In genomic region chr5:139174556-139175547, GRCm38 (mm10) we compare ENCODE assay signal across 7 mouse cellular contexts. TPM values are rescaled to one million over a fixed set of nuclear protein-coding genes. Genes with fewer than 3 reads are reported as not detected.
A peak's percentile ranks its signal among the peaks of the same experiment; 100 is the strongest.
DNase-seq lines count a peak whose midpoint lies in the region; ATAC-seq and TF ChIP-seq lines count a peak whose summit lies in the region.

No protein-coding gene starts in this region.

- no peak overlapping the region for H3K4me3 ChIP-seq in forebrain, embryonic 15.5 days
- H3K4me3 ChIP-seq in intestine, embryonic 15.5 days (replicated peaks): no peak overlapping the region
- H3K4me3 ChIP-seq in lung, postnatal 0 days (ENCODE audit: low read depth, low read length): no peak overlapping the region

- no peaks in the 10 kb centered on the region for H3K9me3 ChIP-seq in forebrain, embryonic 15.5 days
- H3K9me3 ChIP-seq in intestine, embryonic 15.5 days: no peaks in the 10 kb centered on the region
- H3K9me3 ChIP-seq in lung, postnatal 0 days (ENCODE audit: low read length): no peaks in the 10 kb centered on the region

- H3K4me1 ChIP-seq in forebrain, embryonic 15.5 days: peaks cover 17% of the 10 kb centered on the region
- H3K4me1 ChIP-seq in intestine, embryonic 15.5 days (replicated peaks): peaks cover 11% of the 10 kb centered on the region; the same call in 1 of the 2 replicates
- no peaks in the 10 kb centered on the region for H3K4me1 ChIP-seq in lung, postnatal 0 days (ENCODE audit: insufficient read depth, low read depth, low read length)

- TF ChIP-seq EP300 in lung, postnatal 0 days (IDR thresholded peaks at IDR 0.05): no peak; the same call in 1 of the 2 replicates

- TF ChIP-seq CTCF in Patski (IDR thresholded peaks at IDR 0.05): no peak
- TF ChIP-seq CTCF in lung, postnatal 0 days (IDR thresholded peaks at IDR 0.05): no peak

- in situ Hi-C loops in Patski (cut with MboI; ENCODE audit: low pct_unique_long_range_greater_than_20kb): loop anchor here (5.0 kb wide), 3 partner anchors 98 to 328 kb away; no protein-coding TSS in a partner anchor

- DNase-seq in CD4-positive helper T cell, adult 2 months (ENCODE audit: low read depth, low spot score): peak; percentile 62
- DNase-seq in Patski (ENCODE audit: low read depth, low spot score): peak; percentile 56
- peak; percentile 59 for DNase-seq in lung, postnatal 0 days (ENCODE audit: low spot score)
- no peak for DNase-seq in left cerebral cortex, adult 18-20 months (ENCODE audit: low spot score in 2 of 2)
- DNase-seq in right cerebral cortex, postnatal 14 days: no peak

- H3K9ac ChIP-seq in forebrain, embryonic 15.5 days (replicated peaks): no peak overlapping the region
- H3K9ac ChIP-seq in intestine, embryonic 15.5 days: no peak overlapping the region
- H3K9ac ChIP-seq in lung, postnatal 0 days (replicated peaks; ENCODE audit: low read depth): no peak overlapping the region

- H3K27ac ChIP-seq in forebrain, embryonic 15.5 days (replicated peaks): peak overlapping the region; percentile 47
- no peak overlapping the region; the same call in 1 of the 2 replicates for H3K27ac ChIP-seq in intestine, embryonic 15.5 days
- H3K27ac ChIP-seq in lung, postnatal 0 days (ENCODE audit: low read length): 0 out of 2 replicates have a peak overlapping the region, but pooled peaks have one; percentile 20

- POLR2A ChIA-PET in Patski (lab: Charles Lee): interaction anchor here (0.7 to 0.9 kb wide), 2 partner anchors 24 to 26 kb away, joined by 5 to 7 read pairs; partner anchors contain the start of gene Sun1

- H3K4me2 ChIP-seq in forebrain, embryonic 15.5 days (replicated peaks): no peak overlapping the region
- H3K4me2 ChIP-seq in intestine, embryonic 15.5 days (replicated peaks): no peak overlapping the region
- H3K4me2 ChIP-seq in lung, postnatal 0 days (replicated peaks; ENCODE audit: low read depth, low read length): no peak overlapping the region

- no peaks in the 10 kb centered on the region for H3K27me3 ChIP-seq in Patski
- no peaks in the 10 kb centered on the region for H3K27me3 ChIP-seq in forebrain, embryonic 15.5 days
- H3K27me3 ChIP-seq in intestine, embryonic 15.5 days (replicated peaks): no peaks in the 10 kb centered on the region
- no peaks in the 10 kb centered on the region for H3K27me3 ChIP-seq in lung, postnatal 0 days (replicated peaks; ENCODE audit: insufficient read depth, low read length)

- CTCF ChIA-PET in Patski (lab: Charles Lee): no interaction called here

- peaks cover 18% of the 10 kb centered on the region; the same call in 1 of the 2 replicates for H3K36me3 ChIP-seq in forebrain, embryonic 15.5 days
- peaks cover 17% of the 10 kb centered on the region; the same call in 1 of the 2 replicates for H3K36me3 ChIP-seq in intestine, embryonic 15.5 days
- peaks cover 4% of the 10 kb centered on the region for H3K36me3 ChIP-seq in lung, postnatal 0 days (ENCODE audit: insufficient read depth, low read length)

- ATAC-seq in Patski: peak; percentile 19
- ATAC-seq in forebrain, embryonic 15.5 days (replicated peaks): peak; percentile 66
- peak; percentile 67 for ATAC-seq in intestine, embryonic 15.5 days
- ATAC-seq in lung, postnatal 0 days: peak; percentile 67

- WGBS in forebrain, embryonic 15.5 days: 39% methylated on average over 9 of the region's 10 CpGs
- 34% methylated on average over 10 of the region's 10 CpGs for WGBS in intestine, embryonic 15.5 days
- WGBS in lung, postnatal 0 days: 30% methylated on average over 9 of the region's 10 CpGs

RNA-seq across cellular contexts. Expression of gene Dnaaf5, which starts 24.8 kb away (rescaled TPM):
- 45.6 TPM for polyA plus RNA-seq in Patski (2021)
- 3.2 and 3.9 TPM in 2 replicates for polyA plus RNA-seq in forebrain, embryonic 15.5 days (2015; fragmentation: Nextera tagmentation; extraction: Ambion mirVana)
- polyA plus RNA-seq in intestine, embryonic 15.5 days (2015; fragmentation: Nextera tagmentation; extraction: Ambion mirVana): 7.0 and 7.5 TPM in 2 replicates
- 2.7 and 2.8 TPM in 2 replicates for polyA plus RNA-seq in lung, postnatal 0 days (2015; fragmentation: Nextera tagmentation; extraction: Ambion mirVana)
- 1 to 10 TPM; 7.1 to 9.0 TPM for total RNA-seq in left cerebral cortex, adult 18-20 months (2021)

RNA-seq across cellular contexts. Expression of gene Prkar1b, which starts 25.1 kb away (rescaled TPM):
- 0.55 TPM for polyA plus RNA-seq in Patski (2021)
- polyA plus RNA-seq in forebrain, embryonic 15.5 days (2015; fragmentation: Nextera tagmentation; extraction: Ambion mirVana): 171 and 193 TPM in 2 replicates
- 25.3 and 26.1 TPM in 2 replicates for polyA plus RNA-seq in intestine, embryonic 15.5 days (2015; fragmentation: Nextera tagmentation; extraction: Ambion mirVana)
- polyA plus RNA-seq in lung, postnatal 0 days (2015; fragmentation: Nextera tagmentation; extraction: Ambion mirVana): 14.4 and 16.5 TPM in 2 replicates
- total RNA-seq in left cerebral cortex, adult 18-20 months (2021): 100 to 1,000 TPM; 762 to 804 TPM

RNA-seq across cellular contexts. Expression of gene Sun1, which starts 25.6 kb away (rescaled TPM):
- 107 TPM for polyA plus RNA-seq in Patski (2021)
- polyA plus RNA-seq in forebrain, embryonic 15.5 days (2015; fragmentation: Nextera tagmentation; extraction: Ambion mirVana): 51.5 and 54.3 TPM in 2 replicates
- polyA plus RNA-seq in intestine, embryonic 15.5 days (2015; fragmentation: Nextera tagmentation; extraction: Ambion mirVana): 39.8 and 41.2 TPM in 2 replicates
- polyA plus RNA-seq in lung, postnatal 0 days (2015; fragmentation: Nextera tagmentation; extraction: Ambion mirVana): 35.1 and 37.6 TPM in 2 replicates
- total RNA-seq in left cerebral cortex, adult 18-20 months (2021): 100 to 1,000 TPM; 109 to 132 TPM

Comparison
In these comparisons a context has a peak if more than half of its experiments do, and no peak if none do; other contexts are left out.
1. DNase-seq: peak in CD4-positive helper T cell, adult 2 months (single experiment), Patski (single experiment) and lung, postnatal 0 days (single experiment); none in left cerebral cortex, adult 18-20 months (0 of 2) and right cerebral cortex, postnatal 14 days (single experiment).
2. Peak in every context shown above with its lines, with median percentiles within 50 percentile points of each other: ATAC-seq.